Mouse (Mus musculus): ENCODE results near the gene BC030867.
A peak's percentile ranks its signal among the peaks of the same experiment; 100 is the strongest.

Gene BC030867

DNA sequence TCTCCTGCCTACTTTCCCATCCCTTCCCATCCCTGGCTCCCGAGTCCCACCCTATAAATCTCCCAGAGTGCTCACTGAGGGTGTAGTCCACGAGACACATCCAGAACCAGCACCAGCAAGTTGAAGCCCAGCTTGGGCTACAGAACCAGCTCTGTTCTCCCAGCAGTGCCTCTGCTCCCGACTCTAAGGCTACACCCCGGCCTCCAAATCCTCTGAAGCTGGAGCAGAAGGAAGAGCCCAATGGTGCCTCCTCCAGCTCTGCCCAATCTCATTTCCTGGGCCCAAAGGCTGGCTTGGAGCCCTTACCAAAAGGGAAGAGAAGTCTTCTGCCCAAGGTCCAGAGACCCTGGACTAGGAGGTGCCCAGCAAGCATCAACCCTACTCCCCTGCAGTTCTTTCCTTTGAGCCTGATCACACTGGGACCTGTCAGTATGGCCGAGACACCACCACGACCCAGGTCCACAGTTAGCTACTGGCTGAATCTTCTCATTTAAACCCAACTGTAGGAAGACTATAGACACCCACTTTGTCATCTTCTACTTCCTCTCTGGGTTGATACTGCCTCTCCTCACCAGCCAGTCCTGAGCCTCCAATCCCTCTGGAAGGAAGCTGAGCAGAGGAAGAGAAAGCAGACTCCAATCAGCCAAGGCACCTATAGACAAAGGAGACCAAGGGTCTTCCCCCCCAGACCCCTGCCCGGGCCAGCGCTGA lies 27.3 kb upstream of the BC030867 start:
- DNase-seq (ENCODE audit: low read depth): no peak

DNA sequence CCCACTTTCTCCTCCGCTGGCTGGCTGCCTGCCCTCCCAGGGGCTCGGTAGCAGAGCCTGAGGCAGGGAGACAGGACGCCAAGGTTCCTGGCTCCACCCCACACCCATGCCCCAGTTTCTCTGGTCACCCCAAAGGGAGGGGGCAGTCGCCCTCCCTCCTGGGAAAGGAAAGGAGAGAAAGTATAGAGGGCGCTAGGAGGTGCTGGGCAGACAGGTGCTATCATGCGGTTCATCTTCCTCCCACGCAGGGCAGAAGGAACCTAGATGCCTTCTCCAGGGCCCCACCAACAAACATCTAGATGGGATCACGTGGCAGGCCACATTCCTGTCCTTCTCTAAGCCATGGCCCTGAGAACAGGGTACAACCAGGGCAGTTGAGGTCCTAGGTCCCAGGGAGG lies 26.7 kb upstream of the BC030867 start:
- DNase-seq (ENCODE audit: low read depth): no peak

DNA sequence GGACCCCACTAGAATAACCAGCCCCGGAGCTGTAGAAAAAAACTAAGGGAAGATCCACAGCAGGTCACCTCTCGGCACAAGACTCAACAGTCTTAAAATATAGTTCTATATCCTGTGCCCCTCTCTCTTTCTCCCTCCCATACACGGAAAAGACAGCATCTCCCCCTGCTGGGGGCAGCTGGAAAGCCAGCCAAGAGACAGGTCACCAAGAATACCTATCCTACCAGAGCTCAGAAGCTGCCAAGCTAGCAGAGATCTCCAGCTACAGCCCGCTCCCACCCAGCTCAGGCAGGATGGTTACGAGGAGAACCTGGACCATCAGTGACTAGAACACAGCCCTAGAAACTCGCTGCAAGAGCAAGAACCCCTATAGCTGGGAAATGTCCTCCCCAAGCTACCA lies 25.5 kb upstream of the BC030867 start:
- DNase-seq (ENCODE audit: low read depth): peak; percentile 85

DNA sequence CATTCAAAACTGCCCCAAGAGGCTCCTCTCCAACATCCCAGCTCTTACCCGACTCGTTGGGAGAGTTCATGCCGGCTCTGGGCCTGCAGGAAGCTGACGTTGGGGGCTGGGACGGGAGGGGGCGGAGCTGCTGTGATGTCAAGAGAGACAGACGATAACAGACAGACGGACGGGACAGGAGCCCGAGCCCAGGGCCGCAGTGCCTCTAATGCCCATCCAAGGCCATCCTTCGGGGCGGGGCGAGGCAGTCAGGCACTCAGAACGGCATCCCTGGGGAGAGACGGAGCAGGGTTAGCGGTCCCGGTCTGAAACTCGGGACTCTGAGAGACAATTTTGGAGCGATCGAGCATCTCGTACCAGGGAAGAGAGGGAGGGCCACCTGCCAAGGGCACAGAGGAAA lies 24.0 kb upstream of the BC030867 start:
- no peak for DNase-seq (ENCODE audit: low read depth)

DNA sequence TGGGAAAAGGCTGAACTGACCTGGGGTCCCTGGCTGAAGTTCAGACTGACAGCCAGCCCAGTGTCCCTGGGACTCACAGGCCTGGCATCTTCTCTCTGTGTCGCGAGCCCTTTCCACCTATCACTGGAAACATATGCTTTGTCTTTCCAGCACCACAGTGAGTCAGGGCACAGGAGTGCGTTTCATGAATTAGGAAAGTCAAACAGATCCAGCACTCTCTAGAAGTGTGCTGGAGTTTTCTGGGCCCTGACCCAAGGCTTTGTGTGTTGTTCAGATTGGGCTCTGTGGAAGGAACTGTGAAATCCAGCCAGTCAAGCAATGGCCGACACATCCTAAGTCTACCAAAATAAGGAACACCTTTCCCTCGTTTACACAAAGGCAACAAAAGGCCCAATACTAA lies 23.5 kb upstream of the BC030867 start:
- DNase-seq (ENCODE audit: low read depth): no peak

DNA sequence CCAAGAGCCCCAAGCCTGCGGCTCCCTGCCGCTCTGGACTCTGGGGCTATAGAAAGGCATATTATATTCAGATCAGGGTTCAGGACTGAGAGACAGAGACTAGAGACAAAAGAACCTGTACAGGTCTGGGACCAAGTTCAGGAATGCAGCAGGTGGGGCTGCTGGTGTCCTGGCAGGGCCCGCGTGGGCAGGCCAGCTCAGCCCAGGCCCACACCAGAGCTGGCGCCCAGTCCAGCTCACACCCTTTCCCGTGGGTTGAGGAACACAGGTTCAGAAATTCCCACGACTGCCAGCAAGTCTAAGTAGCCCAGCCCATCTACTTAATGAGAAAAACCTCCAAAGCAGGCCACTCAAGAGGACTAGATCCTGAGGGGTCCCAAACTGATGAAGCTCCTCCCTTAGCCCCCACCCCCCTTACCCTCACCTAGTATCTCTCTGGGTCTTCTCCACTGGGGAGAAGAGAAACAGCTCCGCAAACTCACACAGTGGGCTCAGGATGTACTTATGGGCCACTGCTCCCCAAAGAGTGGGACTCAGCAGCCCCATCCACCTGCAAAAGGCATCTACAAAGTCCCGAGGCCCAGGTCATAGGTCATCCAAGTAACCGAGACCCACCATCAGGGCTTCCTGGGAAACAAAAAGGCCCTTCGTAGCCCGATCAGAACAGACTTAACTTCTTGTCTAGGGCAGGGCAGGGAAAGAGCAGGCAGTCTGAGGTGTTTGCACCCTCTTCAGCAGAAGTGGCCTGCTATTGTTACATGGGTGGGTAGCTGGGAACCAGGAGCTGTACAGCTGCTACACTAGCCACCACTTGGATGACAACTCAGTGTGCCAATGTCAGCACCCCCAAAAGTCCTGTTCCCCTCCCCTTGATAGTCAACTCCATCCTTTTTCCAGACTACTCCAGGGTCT lies 22.4 kb upstream of the BC030867 start:
- DNase-seq (ENCODE audit: low read depth): no peak

DNA sequence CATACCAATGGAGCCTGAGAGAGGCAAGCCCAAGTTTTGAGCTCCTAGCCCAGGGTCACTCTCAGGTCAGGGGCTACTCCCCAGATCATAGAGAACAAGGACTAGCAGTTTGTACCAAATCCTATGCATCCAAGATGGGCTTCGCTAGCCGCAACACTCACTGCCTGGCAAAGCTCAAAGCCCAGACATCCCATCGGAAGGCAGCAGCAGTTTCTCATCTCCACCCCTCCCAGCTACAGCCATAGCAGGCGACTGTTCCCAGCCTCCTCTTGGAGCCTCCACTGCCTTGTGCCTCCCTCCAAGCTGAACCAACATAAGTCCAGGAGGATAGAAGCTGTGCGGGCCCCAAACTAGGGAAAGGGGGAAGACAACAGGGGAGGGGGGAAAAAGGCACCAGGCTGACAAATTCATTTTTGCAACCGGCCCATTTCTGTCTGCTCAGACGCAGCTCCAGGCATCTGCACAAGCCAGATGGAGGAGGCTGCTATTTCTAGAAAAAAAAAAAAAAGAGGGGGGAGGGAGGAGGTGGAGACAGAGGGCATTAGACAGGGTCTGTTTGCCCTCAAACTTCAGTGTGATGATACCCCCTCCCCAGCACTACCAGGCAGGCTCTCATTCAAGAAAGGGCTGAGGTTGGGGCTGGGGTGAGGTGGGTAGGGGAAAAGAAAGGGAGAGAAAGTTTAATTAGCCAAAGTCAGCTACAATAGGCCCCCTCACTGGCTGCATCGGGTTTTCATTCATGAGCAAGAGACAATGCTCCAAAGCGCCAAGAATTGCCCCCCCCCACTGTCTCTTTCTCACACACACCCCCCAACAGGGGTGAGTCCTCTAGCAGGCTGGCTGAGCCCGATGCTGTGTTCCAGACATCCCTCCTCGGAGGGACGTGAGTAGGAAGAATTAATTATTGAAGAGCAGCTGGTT lies 21.2 kb upstream of the BC030867 start:
- DNase-seq (ENCODE audit: low read depth): no peak

DNA sequence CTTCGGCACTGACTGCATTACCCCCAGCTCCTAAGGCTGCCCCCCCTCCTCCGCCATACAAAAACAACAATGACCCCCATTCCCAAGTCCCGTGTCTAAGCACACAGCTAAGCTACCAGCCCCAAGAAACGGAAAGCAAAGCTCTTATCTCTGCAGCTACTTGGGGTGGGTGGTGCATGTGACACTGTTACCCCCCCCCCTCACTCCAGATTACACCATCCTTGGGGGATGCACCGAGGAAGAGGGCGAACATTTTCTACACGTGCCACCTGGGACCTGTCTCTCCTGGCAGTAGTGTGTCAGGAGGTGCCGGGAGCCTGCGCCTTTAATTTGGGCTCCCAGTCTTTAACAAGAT lies 20.5 kb upstream of the BC030867 start:
- DNase-seq (ENCODE audit: low read depth): no peak

DNA sequence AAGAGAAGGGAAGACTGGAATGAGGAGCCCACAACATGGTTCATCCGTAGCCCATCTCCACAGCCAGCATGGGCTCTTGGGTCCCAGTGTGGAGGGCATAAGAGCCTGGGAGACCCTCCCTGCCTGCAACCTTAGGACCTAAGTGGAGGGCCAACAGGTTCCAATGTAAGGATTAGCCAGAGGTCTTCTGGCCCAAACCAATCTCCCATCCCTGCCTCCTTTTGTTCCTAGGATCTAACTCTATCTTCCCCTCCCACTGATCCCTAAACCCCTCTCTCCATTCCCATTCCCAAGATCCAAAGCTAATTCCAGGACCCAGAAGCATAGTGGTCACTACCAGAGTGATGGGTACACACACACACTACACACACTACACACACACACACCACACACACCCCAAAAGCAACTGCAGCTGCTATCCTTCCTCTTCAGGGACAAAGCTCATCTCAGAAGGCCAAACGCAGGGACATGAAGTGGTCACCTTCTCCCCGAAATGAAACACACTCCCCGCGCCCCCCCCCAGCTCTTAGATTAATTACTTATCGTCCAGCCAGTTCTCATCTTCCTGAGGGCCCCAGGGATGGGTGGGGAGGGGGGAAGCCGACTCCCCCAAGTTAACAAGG lies 19.9 kb upstream of the BC030867 start:
- no peak for DNase-seq (ENCODE audit: low read depth)

DNA sequence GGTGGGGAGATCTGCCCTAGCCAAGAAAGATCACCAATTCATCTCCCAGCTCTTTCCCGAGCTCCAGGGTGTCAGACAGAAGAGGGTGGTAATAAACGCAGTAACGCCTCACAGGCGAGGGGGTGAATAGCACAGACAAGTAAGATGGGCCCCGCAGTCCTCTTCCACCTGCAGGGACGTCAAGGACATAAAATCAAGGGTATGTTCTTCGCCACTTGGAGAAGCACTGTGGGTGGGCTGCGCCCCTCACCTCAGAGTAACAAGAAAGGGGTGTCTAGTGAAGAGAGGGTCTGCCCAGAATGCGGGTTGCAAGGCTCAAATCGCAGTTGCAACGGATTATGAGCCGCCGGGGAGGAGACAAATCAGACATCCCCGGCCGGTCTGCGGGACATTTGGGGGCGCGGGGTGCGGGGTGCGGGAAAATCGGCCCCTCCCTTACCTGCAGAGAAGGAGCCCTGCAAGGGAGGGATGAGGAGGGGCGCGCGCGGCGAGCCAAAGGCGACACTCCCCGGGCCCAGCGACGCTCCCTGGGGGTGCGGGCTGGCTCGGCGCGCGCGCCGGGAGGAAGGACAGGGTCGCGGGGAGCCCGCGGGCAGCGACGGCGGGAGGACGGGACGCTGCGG lies 19.2 kb upstream of the BC030867 start:
- DNase-seq (ENCODE audit: low read depth): peak; percentile 59

DNA sequence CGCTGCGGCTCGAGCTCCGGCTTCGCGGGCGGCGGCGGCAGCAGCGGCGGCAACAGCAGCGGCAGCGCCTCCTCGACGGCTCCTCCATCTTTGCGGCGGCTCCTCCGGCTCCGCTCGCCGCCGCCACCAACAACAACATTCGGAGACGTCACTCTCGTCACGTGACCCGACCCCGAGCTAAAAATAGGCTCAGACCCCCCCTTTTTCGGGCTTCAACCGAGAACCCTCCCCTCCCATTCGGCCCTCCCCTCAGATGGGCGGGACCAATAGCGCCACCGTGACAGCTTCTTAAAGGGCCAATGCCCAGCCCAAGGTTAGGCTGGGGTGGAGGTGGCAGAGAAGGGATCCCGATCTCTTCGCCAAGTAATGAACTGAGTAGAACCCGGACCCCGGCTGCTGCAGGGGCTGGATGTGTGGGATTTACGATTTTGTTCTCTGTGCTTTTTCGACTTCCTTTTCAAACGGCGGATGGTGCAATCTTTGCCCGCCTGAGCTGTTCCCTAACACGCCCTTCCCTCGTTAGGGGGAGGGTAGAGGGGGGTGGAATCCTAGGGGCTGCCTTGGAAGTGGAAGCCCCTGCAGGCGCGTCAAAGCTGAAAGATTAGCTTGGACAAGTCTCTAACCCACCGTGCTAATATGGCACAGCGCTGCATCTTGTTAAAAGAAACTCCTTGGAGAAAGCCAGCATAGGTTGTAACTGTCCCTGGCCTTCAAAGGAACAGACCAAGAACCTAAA lies 18.5 kb upstream of the BC030867 start, which contains the start of gene Hdac5:
Gene Hdac5, minus strand, starts transcription at position 161 of the 736 bp plus-strand sequence.
- DNase-seq (ENCODE audit: low read depth): peak; percentile 99

DNA sequence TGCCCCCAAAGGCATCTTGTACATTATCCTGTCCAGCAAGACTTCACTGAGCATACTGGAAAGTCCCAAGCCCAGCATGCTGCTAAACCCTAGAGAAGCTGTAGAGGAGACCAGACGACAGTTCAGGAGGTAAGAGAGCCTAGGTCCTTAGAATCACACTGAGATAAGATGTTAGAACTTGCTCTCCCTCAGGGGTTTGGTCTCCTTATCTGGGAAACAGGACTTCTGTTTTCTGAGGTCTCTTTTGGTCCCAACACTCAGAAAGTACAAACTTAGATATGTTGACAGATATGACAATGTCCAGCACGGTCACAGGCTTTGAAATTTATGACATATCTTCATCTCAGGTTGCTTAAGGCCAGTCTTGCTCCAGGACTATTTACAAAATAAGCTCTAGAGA lies 12.7 kb upstream of the BC030867 start:
- DNase-seq (ENCODE audit: low read depth): no peak

DNA sequence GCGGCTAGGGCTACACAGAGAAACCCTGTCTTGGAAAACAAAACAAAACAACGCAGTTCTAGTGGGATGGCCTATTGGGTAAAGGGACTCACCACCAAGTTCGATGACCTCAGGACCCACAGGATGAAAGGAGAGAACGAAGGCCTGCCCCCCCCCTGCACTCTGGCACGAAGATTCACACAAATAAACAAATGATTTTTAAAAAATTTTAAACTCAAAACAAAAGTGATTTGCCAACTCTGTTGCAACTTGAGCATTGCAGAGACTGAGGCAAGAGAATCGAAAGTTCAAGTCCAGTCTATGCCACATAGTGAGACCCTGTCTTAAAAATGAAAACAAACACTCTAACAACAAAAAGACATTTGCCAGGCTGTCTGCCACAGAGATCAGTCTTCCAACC lies 8.0 kb upstream of the BC030867 start:
- DNase-seq (ENCODE audit: low read depth): no peak

DNA sequence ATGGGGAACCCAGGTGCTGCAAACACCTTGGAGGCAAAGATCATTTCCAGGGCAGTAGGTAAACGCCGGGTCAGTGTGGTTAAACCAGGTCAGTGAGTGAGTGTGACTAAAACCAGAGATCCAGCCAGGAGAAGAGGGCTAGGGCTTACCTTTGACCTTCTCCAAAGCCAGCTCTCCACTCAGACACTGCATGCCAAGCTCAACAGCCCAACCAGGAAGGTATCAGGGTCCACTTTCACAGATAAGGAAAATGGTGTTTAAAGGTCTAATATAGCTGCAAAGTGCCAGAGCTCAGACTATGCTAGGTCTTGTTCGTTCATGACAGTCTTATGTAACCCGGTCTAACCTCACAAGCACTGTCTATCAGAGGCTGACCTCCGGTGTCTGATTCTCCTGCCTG lies 7.4 kb upstream of the BC030867 start:
- DNase-seq (ENCODE audit: low read depth): no peak

DNA sequence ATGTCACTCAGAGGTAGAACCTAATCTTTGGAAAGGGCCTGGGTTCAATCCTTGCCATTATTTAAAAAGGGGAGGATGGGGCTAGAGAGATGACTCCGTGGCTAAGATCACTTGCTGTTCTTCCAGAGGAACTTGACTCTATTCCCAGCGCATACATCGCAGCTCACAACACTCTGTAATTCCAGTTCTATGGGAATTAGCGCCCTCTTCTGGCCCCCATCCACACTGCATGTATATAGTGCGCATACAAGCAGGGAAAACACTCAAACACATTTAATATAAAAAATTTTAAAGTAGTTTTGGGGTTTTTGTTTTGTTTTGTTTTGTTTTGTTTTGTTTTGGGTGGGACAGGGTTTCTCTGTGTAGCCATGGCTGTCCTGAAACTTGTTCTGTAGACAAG lies 6.8 kb upstream of the BC030867 start:
- no peak for DNase-seq (ENCODE audit: low read depth)

DNA sequence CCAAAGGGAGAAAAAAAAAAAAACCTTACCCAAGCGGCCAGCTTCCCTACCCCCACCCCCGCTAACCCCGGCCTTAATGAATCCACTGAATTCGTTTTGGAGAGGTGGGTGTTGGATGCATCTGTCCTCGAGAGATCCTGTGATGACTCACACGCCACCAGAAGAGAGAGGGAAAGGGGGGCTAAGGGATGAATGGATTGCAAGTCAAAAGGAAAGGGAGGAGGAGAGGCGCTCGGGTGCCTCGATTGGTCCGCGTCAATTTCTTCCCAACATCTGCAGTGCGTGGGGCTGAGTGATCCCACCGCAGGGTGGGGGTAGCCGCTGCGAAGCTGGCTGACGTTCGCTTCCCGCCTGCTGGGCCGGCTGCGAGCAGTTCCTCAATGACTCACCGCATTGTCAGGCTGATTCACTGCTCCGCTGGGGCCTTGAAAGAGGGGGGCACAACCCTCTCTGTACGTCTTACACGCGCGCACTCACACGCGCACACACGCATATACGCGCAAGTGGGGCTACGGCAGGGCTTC lies 3.7 kb upstream of the BC030867 start:
- peak; percentile 54 for DNase-seq (ENCODE audit: low read depth)

DNA sequence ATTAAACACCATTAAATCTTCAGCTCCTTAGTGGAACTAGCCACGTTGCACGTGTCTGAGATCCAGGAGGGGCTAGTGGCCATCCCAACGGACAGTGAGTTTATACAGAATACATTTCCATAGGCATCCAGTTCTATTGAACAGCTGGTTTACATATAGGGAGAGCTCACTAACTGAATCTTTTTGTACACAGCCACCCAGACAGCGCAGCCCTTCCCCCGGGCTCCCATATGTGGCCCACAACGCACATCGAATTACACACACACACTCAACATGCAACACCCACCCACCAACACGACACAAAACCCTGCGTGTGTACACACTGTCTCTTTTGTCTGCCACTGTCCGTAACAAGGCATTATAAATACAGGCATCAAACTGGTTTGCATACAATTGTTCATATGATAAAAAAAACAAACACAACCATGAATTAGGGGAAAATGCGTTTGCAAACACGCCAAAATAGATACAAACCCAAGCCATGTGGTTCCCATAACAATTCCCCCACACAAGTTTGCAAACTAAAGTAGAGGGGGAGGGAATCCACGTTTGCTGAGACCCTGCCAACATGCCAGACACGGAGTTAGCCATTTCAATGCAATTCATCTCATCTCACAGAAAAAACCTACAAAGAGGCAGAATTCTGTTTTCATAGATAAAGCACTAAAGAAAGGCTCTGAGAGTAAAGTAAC lies 3.0 kb upstream of the BC030867 start:
- DNase-seq (ENCODE audit: low read depth): no peak

DNA sequence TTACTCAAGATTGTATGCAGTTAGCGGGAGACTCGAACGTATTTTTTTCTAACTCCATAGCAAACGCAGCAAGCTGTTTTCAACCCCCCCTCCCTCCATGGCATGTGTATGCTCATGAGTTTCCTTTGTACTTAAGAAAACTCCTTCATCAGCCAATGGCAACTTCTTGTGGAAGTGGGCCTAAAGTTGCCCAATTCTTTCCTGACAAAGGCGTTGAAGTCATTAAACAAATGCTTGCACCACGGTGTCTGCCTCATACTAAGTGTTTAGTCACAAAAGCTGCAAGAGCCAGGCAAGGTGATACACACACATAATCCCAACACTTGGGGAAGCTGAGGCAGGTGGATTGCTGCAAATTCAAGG lies 2.4 kb upstream of the BC030867 start:
- DNase-seq (ENCODE audit: low read depth): no peak

DNA sequence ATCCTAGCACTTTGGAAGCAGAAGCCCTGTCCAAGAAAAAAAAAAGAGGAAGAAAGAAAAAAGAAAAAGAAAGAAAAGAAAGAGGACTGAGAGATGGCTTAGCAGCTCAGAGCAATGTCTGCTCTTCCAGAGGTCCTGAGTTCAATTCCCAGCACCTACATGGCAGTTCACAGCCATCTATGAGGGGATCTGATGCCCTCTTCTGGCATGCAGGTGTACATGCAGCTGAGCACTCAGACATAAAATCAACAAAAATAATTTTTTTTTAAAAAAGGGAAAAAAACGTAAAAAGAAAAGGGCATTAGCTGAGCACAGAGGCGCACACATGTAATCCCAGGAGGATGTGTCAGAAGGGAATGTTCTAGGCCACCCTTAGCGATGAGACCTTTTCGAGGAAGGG lies 1.8 kb upstream of the BC030867 start:
- peak; percentile 41 for DNase-seq (ENCODE audit: low read depth)

All from induced T-regulatory cell, adult 2 months (primary cell).